Mouse (Mus musculus): ENCODE data around the gene Slc34a2. TPM values are rescaled to one million over a fixed set of nuclear protein-coding genes. Genes with fewer than 3 reads are reported as not detected.

The Slc34a2 gene
- total RNA-seq, 2 experiments from 2014 or later: 0.05 to 0.36 TPM

- intact Hi-C loops (cut with DNase I): no loop called here
- DNase-seq (ENCODE audit: low spot score): no peak
Observed at GRCm38 (mm10) chr5:53023901-53024300, 14.0 kb upstream of the Slc34a2 start.

- intact Hi-C loops (cut with DNase I): no loop called here
- DNase-seq (ENCODE audit: low spot score): no peak
Observed at GRCm38 (mm10) chr5:53025276-53025973, 12.5 kb upstream of the Slc34a2 start.

- no peak for DNase-seq (ENCODE audit: low spot score)
- intact Hi-C loops (cut with DNase I): no loop called here
Observed at GRCm38 (mm10) chr5:53031346-53031745, 6.5 kb upstream of the Slc34a2 start.

- DNase-seq (ENCODE audit: low spot score): no peak
- intact Hi-C loops (cut with DNase I): no loop called here
Observed at GRCm38 (mm10) chr5:53042034-53042748, 4.3 kb downstream of the Slc34a2 start.

GRCm38 (mm10) chr5:53042771-53043371 lies 5.0 kb downstream of the Slc34a2 start:
- no peak for DNase-seq (ENCODE audit: low spot score)
- intact Hi-C loops (cut with DNase I): no loop called here

GRCm38 (mm10) chr5:53043716-53044115 lies 5.8 kb downstream of the Slc34a2 start:
- DNase-seq (ENCODE audit: low spot score): no peak
- intact Hi-C loops (cut with DNase I): no loop called here

GRCm38 (mm10) chr5:53047951-53048350 lies 10.1 kb downstream of the Slc34a2 start:
- intact Hi-C loops (cut with DNase I): no loop called here
- DNase-seq (ENCODE audit: low spot score): no peak

- no peak for DNase-seq (ENCODE audit: low spot score)
- intact Hi-C loops (cut with DNase I): no loop called here
Observed at GRCm38 (mm10) chr5:53048599-53048998, 10.7 kb downstream of the Slc34a2 start.

- no peak for DNase-seq (ENCODE audit: low spot score)
- intact Hi-C loops (cut with DNase I): no loop called here
Observed at GRCm38 (mm10) chr5:53049046-53049445, 11.2 kb downstream of the Slc34a2 start.

GRCm38 (mm10) chr5:53050963-53051362 lies 13.1 kb downstream of the Slc34a2 start:
- DNase-seq (ENCODE audit: low spot score): no peak
- intact Hi-C loops (cut with DNase I): no loop called here

GRCm38 (mm10) chr5:53053246-53053645 lies 15.4 kb downstream of the Slc34a2 start:
- no peak for DNase-seq (ENCODE audit: low spot score)
- intact Hi-C loops (cut with DNase I): no loop called here

GRCm38 (mm10) chr5:53061532-53062130 lies 23.8 kb downstream of the Slc34a2 start:
- DNase-seq (ENCODE audit: low spot score): no peak
- intact Hi-C loops (cut with DNase I): no loop called here

- intact Hi-C loops (cut with DNase I): no loop called here
Observed at GRCm38 (mm10) chr5:53074553-53074952, 36.7 kb downstream of the Slc34a2 start.

GRCm38 (mm10) chr5:53078453-53078852 lies 40.6 kb downstream of the Slc34a2 start:
- intact Hi-C loops (cut with DNase I): no loop called here
- DNase-seq (ENCODE audit: low spot score): no peak

More at GRCm38 (mm10) chr5:53074553-53074952, 36.7 kb downstream of the Slc34a2 start:
- DNase-seq (ENCODE audit: low spot score): no peak

GRCm38 (mm10) chr5:53087452-53087851 lies 49.6 kb downstream of the Slc34a2 start:
- DNase-seq (ENCODE audit: low spot score): no peak
- intact Hi-C loops (cut with DNase I): no loop called here

- intact Hi-C loops (cut with DNase I): no loop called here
- DNase-seq (ENCODE audit: low spot score): no peak
Observed at GRCm38 (mm10) chr5:53091331-53091730, 53.5 kb downstream of the Slc34a2 start.

- intact Hi-C loops (cut with DNase I): no loop called here
- no peak for DNase-seq (ENCODE audit: low spot score)
Observed at GRCm38 (mm10) chr5:53101848-53102473, 64.1 kb downstream of the Slc34a2 start.

GRCm38 (mm10) chr5:53104177-53104855 lies 66.4 kb downstream of the Slc34a2 start:
- intact Hi-C loops (cut with DNase I): no loop called here

GRCm38 (mm10) chr5:53105716-53106115 lies 67.8 kb downstream of the Slc34a2 start:
- intact Hi-C loops (cut with DNase I): no loop called here
- DNase-seq (ENCODE audit: low spot score): no peak

More at GRCm38 (mm10) chr5:53104177-53104855, 66.4 kb downstream of the Slc34a2 start:
- no peak for DNase-seq (ENCODE audit: low spot score)

- DNase-seq (ENCODE audit: low spot score): no peak
Observed at GRCm38 (mm10) chr5:53106125-53106524, 68.2 kb downstream of the Slc34a2 start.

More at GRCm38 (mm10) chr5:53106125-53106524, 68.2 kb downstream of the Slc34a2 start:
- intact Hi-C loops (cut with DNase I): no loop called here
